Mouse (Mus musculus) 3T3-L1 (cell line): ENCODE results near the gene Pls1.

ENCODE experiments used
- DNase-seq: peaks from one replicate; pipeline ENCODE4 v3.0.0-alpha.2; 2015; ENCODE audit warnings: low read depth, low spot score

Pls1 gene

GRCm38 (mm10) chr9:95803783-95804182, 41.3 kb downstream of the Pls1 start:
- no peak for DNase-seq

GRCm38 (mm10) chr9:95801610-95802451, 43.3 kb downstream of the Pls1 start:
- DNase-seq = no peak

GRCm38 (mm10) chr9:95796323-95796722, 48.8 kb downstream of the Pls1 start:
- DNase-seq = no peak

GRCm38 (mm10) chr9:95795844-95796243, 49.3 kb downstream of the Pls1 start:
- no peak for DNase-seq

GRCm38 (mm10) chr9:95795077-95795784, 49.9 kb downstream of the Pls1 start:
- no peak for DNase-seq

- DNase-seq = no peak
Measured at GRCm38 (mm10) chr9:95793986-95794744, 50.9 kb downstream of the Pls1 start.

GRCm38 (mm10) chr9:95784888-95785511, 60.1 kb downstream of the Pls1 start:
- no peak for DNase-seq

GRCm38 (mm10) chr9:95783646-95784293, 61.3 kb downstream of the Pls1 start:
- peak; percentile 47 for DNase-seq

GRCm38 (mm10) chr9:95771671-95772070, 73.4 kb downstream of the Pls1 start:
- no peak for DNase-seq

- no peak for DNase-seq
Measured at GRCm38 (mm10) chr9:95763218-95763617, 81.9 kb downstream of the Pls1 start.

- no peak for DNase-seq
Measured at GRCm38 (mm10) chr9:95762228-95762627, 82.9 kb downstream of the Pls1 start.

DNA sequence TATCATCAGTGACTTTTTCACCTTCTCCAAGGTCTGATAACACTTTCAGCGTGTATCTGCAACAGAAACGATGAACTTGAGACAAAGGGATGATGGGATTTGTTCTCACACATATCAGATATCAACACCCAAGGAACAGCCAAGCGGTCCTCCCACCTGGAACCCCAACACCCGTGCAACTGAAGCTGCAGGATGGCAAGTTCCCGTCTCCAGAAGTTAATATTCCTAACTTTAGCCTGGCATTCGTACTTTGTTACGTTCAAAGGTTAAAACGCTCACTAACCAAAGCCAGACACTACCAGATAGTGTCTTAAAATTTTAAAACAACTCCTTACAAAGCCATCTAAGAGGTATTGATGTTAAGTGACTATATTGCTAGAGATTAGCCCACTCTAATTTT, 83.7 kb downstream of the Pls1 start:
- no peak for DNase-seq

- DNase-seq = peak; percentile 38
Measured at GRCm38 (mm10) chr9:95750746-95751145, 94.4 kb downstream of the Pls1 start.

DNA sequence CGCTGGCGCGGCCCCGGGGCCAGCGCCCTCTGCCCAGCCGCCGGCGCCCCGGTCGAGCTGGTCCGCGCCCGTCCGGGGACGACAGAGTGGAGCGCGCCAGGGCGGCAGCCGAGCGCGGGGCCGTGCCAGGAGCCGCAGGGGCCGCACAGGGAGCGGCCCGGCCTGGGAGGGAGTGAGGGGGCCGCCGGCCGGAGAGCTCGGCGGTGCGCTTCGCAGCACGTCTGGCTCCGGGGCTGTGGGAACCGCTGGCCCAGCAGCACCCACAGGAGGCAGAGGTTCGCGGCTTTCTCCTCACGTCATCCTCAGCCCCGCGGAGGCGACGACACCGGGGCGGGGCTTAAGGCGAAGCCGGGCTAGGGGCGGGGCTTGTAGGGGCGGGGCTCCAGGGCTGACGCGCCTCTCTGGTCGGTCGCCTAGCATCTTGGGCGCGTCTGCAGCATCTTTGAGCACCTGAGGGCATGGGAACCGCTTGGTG, 95.0 kb downstream of the Pls1 start, which contains the start of gene Trpc1:
TSS of gene Trpc1 (minus strand) at position 339 of the 475 bp plus-strand sequence.
- DNase-seq = peak; percentile 78

- peak; percentile 2 for DNase-seq
Measured at GRCm38 (mm10) chr9:95749461-95749928, 95.6 kb downstream of the Pls1 start.

DNA sequence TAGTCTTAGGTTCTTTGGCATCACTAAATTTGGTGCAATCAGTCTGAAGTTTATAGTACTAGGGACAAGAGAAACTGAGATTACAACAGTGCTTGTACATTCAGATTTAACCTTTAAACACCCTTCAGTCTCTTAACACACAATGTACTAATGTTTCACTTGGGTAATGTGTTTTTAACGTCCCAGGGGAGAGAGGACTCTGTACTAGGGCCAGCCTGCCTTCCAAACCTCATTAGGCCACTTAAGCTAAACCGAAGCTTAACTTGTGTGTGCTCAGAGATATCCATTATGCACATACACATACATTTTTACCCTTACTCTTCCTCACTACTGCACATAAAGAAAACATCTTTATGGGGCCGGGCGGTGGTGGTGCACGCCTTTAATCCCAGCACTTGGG, 97.8 kb downstream of the Pls1 start:
- no peak for DNase-seq

DNA sequence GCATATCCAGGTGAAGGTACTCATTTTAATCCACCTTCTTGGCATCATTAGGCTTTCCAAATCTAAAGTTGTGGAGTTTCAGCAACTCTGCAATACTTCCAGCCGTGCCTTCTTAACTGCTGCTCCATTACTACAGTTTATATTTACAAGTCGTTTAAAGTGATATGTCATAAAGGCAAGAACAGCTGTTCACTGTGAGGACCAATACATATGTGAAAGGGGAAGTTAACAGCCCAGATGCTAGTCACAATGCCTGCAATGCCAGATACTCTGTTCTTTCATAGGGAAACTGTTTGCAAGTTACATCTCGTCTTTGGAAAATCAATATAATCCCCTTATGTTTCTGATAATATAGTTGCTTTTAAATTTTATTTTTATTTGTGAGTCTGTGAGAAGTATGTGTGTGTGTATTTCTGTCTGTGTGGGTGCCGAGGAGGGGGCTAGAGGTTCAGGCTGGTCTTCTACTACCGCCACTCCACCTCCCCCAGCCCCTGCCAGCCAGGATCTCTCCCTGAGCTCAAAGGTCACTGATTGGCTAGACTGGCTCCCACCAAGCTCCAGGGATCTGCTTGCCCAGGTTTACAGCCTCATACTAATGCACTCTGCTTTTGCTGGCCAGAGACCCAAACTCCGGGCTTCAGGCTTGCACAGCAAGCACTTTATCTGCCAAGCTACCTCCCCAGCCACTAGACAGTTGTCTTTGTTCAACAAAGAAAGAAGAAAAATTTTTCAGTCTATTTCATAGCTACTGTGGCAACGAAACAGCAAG, 100.1 kb downstream of the Pls1 start:
- DNase-seq = no peak

DNA sequence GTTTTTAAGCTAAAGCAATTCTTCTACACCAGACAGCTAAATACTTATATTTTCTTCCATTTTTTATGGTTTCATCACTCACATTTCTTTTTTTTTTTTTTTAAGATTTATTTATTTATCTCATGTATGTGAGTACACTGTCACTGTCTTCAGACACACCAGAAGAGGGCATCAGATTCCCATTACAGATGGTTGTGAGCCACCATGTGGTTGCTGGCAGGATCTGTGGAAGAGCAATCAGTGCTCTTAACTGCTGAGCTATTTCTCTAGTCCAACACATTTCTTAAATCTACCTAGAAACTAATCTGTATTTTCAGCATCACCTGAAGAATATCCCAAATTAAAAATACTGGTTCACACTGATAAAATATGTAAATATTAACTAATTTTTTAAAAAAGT, 108.9 kb downstream of the Pls1 start:
- DNase-seq = peak; percentile 46

GRCm38 (mm10) chr9:95712574-95712973, 132.5 kb downstream of the Pls1 start:
- no peak for DNase-seq

- peak; percentile 20 for DNase-seq
Measured at GRCm38 (mm10) chr9:95708943-95709342, 136.2 kb downstream of the Pls1 start.
